Mouse (Mus musculus) T-cell, adult 2 months (primary cell): ENCODE results near the gene Fgfr1op2.
"Not testable (repeated sequence)": the region's sequence is repeated elsewhere in the genome, so short reads cannot be mapped to it uniquely, and the experiment has no call there.

Source experiments
- DNase-seq: peaks from one replicate; pipeline ENCODE4 v3.0.0; 2022; ENCODE audit warnings: low spot score

The Fgfr1op2 gene

DNA sequence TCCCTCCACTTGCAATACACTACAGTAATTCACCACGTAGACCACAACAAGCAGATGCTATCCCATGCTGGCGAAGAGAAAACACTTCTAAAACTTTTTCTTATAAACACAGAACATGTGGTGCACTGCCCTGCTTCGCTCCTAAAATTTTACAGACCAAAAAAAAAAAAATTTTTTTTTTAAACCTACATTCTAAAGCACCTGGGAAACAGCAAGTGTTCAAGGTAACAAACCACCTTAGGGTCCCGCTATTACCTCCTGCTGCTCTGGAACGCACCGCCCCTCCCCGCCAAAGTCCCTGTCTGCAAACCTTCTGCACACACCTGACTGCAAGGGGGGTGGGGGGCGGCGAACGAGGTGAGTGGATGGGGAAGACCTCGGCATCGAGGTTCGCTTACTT is at the start of gene Fgfr1op2:
Gene Fgfr1op2, plus strand, starts transcription at position 301 of the 400 bp plus-strand sequence.
- no peak for DNase-seq

DNA sequence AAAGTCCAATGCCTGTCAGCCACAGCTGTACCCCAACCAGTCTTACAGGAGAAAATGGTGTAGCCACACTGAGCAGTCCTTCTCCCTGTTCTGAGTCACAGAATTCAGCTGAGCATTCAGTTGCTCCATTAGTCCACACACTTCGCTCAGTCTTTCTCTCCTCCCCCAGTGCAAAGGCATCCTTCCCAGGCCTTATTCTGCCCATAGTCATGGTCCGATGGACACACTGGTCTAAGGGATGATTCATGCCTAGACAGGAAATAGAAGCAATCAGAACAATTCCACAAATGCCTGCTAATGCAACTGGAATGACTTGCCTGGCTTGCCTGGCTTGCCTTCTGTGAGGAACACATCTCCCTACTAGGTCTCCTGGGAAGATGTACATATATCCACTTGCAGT is 49.5 kb upstream of the Fgfr1op2 start:
- no peak for DNase-seq

DNA sequence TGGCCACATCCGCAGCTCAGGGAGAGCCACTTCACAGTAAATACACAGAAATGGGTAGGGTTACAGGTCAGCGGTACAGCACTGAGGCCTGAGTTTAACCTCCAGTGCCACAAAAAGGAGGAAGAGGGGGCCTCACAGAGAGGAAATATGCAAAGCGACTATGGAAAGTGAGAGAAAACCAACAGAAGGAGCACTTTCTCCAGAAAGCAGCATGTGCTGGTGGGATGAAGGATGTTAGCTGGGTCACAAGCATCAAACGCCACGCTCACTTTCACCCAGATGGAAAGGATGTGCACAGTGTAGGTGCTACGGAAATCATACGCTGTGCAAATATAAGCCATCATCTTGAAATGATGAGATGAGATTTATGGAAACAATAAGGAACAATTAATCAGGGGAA is 46.6 kb upstream of the Fgfr1op2 start:
- no peak for DNase-seq

DNA sequence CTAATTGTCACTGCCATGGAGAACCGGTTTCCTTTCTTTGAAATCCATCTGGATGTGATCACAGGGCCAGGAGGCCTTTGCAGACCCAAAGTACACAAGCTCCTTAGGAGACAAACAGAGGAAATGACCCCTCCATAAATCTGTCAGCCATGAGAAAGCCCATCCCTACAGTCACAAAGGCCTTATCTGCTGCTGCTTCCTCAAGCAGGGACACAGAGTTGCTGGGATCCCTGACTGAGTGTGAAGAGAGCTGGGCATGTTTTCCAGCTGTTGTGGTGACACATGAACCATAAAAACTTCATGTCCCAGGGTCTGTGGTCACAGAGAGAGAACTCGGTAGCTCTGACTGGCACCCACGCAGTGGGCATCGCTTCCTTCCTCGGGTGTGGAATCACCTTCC is 46.2 kb upstream of the Fgfr1op2 start:
- DNase-seq = peak; percentile 19

DNA sequence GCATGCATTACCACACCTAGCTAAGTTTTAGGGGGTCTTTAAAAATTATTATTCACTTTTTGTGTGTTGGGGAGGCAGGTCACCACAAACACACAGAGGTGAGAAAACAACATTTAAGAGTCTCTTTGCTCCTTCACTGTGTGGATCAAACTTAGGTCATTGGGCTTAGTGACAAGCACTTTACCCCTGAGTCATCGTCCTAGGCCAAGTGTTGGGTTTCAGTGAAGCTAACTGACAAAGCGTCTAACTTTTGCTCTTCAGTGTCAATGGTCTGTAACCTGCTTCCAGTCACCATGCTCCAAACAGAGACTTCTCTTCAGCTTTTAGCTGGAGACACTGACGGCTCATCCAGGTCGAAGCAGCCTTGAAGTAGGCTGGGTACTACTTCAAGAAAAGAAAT is 43.9 kb upstream of the Fgfr1op2 start:
- no peak for DNase-seq

DNA sequence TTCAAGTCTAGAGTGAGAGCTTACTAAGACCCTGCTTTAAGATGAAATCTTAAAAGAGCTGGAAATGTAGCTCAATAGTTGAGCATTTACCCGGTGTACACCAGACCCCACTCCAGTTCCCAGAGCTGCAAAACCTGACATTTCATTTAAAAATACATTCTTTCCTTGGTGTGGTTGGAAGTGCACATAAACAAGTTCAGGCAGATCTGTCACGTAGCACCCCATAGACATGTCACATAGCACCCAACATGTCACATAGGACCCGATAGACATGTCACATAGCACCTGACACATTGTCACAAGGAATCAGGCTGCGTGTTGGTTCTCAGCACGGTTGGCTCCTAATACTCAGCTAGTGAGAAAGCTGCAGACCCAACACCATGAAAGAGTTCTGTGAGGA is 41.5 kb upstream of the Fgfr1op2 start:
- DNase-seq = no peak

DNA sequence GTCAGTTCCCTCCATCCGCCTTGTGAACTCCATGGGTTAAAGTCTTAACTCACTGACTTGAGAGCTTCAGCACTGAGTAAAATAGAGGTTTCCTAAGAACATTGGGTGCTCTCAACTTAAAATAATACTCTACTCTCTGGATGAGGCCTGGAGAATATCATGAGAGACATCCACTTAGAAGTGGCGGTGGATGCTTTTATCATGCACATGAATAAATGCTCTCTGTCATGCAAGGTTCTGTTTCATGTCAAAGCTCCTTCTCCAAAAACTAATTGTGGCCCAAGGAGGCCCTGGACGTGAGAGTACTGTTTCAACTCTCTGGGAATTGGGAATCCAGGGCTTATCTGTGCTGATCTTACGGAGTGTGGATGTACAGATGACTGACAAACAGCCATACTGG is 39.9 kb upstream of the Fgfr1op2 start:
- no peak for DNase-seq

DNA sequence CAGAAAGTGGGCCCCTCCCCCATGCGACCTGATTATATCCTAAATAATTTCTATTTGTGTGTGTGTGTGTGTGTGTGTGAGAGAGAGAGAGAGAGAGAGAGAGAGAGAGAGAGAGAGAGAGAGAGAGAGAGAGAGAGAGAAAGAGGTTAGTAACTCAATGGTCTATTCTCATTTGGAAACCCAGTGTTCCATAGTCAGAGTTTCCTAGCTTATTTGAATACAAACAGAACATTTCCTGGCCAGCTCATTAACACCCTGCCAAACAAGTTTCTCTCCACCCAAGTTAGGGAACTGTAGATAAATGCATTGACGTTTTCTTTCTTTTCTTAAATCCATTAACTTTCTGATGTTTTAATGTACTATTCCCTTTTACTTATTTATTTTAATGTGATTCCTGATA is 38.9 kb upstream of the Fgfr1op2 start:
- DNase-seq = no peak

DNA sequence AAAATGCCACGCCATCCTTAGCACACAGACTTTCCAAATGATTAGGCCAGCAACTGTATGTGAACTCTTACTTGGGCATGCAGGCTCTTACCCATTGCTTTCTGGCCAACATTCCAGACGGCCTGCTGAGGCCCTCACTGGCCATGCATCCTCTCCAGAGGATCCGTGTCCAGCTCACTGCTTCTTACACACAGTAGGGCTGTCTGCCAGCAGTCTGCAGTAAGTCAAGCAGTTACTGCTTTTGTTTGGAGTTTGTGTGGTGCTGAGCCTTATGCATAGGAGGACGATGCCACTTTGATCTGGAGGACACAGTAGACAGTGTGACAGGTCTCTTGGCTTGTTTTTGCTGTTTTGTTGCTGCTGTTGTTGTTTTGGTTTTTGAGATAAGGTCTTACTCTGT is 38.3 kb upstream of the Fgfr1op2 start:
- no peak for DNase-seq

DNA sequence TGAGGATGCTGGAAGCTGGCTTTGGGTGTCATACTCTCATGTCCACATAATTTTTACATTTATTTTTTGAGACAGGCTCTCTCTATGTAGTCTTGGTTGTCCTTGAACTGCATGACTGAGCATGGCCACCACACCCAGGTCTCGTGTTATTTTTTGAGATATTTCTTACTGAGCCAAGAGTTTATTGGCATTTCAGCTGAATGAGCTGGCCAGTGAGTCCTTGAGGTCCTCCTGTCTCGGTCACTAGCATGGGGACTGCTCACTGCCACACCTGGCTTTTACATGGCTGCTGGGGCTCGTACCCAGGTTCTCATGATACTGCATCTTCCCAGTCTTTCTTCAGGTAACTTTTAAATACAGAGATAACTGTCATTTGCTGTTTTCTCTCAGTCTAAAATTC is 36.6 kb upstream of the Fgfr1op2 start:
- no peak for DNase-seq

DNA sequence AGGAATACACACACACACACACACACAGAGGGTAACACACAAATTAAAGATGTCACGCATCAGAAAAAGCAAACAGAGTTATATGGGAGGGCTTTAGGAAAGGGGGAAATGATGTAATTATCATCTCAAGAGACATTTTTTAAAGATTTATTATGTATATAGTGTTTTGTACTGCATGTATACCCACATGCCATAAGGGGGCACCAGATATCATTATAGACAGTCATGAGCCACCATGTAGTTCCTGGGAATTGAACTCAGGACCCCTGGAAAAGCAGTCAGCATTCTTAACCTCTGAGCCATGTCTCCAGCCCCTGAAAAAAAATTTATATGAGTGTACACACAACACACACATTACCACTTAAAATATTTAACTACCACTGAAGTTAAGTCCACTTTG is 32.4 kb upstream of the Fgfr1op2 start:
- DNase-seq = no peak

DNA sequence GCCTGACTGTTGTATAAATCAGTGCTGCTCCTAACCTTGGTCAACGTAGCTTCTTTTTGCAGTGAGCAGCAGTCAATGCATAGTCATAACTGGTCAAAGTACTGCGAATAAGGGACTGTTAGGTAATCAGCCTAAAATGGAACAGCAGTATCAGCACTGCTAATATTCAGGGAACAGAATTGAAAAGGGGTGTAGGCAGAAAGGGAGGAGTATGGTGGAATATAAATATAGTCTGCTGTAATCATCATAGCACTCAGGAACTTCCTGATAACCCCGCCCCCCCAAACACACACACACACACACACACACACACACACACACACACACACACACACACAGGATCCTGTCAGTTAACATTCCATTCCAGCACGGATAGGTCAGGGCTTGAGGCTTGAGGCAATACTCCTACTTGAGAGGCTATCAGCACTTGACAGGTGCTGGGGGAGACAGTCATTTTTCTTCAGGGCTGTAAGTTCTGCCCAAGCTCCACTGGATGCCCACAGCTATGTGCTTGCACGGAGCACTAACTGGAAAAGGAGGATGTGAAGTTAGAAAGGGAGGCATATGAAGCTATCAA is 31.6 kb upstream of the Fgfr1op2 start:
- no peak for DNase-seq

DNA sequence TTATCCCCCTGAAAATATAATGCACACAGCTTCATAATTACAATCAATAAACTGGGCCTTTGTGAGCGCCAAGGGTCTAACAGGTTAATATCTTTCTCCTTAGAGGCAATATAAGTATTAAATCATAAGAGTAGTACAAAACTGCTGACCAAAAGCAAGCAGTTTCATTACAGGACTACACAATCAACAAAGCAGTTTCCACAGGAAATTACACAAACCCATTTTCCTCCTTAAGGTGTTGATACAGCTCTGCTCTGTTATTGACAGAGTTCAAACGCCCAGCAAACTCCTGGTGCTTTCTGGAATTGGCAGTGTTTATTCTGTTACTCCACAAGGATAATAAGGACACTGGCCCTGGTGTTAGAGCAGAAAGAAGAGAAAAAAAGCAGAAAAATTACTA is 26.6 kb upstream of the Fgfr1op2 start:
- no peak for DNase-seq

DNA sequence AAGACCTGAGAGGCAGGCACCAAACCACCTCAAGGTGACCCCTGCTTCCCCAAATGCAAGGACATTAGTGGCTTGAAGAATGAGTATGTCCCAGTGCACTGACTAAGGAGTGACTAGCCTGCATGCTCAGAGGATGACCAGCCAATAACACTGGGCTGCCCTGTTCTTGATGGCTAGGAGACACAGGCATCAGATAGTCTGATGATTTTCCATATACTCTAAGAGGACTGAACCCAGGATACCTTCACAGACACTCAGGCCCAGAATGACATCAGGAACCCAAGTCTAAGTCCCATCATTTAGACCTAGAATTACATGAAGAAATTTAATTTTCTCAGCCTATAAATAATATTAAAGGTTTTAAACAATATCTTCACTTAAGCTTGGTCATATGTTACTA is 25.7 kb upstream of the Fgfr1op2 start:
- DNase-seq = no peak

DNA sequence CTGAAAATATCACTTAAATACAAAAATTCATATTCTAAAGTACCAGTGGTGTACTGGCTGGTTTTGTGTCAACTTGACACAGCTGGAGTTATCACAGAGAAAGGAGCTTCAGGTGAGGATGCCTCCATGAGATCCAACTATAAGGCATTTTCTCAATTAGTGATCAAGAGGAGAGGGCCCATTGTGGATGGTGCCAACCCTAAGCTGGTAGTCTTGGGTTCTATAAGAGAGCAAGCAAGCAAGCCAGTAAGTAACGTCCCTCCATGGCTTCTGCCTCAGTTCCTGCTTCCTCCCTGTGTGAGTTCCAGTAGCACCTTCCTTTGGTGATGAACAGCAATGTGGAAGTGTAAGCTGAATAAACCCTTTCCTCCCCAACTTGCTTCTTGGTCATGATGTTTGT is 14.5 kb upstream of the Fgfr1op2 start:
- DNase-seq = not testable (repeated sequence)

DNA sequence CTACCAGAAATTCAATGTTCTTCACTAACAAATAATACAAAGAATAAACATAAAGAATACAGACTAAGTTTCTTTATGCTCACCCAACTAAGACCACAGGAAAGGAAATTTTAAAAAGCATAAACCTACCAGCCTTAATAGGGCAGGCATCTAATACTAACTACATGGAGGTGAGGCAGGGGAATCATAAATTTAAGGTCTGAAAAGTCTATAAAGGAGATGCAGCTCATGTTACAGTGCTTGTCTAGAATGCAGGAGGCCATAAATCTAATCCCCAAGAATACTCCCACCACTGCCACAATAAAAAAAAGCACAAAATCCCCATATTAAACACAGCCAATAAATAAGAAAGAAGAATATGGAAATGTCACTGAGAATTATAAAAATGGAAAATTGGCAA is 4.9 kb upstream of the Fgfr1op2 start:
- no peak for DNase-seq

DNA sequence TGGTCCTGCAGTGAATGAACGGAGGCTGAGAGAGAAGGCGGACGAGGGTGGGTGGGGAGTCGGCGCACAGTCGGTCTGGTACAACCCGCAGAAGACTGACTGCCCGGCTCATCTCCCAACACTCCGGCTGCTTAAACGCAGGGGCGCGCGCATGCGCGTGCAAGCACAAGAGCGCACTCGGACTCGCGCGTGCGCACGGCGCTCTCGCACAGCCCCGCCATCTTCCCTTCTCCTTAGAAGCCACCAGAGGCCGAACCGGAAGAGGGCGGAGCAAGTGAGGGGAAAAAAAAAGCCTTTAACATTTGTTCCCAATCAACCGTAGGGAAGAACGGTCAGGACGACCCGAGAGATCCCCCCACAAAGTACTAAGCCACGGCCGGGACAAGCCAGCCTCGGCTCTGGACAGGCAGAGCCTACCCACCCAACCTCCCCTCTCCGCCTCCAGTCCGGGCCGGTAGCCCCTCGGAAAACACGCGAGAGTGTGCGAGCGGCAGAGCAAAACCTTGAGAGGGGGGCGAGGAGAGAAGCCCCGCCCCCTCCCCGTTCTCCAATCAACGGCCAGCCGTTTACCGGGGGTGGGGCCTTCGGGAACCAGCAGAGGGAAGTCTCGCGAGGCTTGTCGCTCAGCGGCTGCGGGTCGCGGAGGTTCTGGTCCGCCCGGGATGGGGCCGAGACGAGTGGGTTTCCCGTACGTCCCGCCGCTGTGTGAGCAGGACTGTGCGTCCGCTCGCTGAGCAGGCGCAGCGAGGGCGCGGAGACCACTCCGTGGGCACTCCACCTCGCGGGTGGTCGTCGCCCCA is 507 bp downstream of the Fgfr1op2 start, which contains the start of gene Ints13:
Gene Ints13, minus strand, starts transcription at position 526 of the 800 bp plus-strand sequence.
- peak; percentile 98 for DNase-seq

DNA sequence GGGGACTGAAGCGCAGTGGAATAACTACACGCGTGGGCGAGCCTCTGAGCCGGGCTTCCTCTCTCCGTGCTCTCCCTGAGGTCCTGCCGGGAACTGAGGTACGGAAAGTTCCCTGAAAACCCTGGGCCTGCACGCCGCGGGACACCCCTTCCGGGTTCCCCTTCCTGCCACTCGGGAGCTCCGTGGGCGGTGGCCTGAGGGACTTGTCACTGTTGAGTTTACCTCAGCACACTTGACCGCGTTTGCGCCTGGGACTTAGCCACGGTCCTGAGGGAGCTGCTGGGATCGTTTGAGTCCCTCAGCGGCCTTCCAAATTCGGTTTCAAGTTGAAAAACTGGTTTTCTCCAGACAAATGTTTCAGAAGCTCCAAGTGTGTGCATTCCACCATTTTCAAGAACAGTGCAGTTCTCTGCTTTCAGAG is 1.1 kb downstream of the Fgfr1op2 start:
- peak; percentile 64 for DNase-seq

DNA sequence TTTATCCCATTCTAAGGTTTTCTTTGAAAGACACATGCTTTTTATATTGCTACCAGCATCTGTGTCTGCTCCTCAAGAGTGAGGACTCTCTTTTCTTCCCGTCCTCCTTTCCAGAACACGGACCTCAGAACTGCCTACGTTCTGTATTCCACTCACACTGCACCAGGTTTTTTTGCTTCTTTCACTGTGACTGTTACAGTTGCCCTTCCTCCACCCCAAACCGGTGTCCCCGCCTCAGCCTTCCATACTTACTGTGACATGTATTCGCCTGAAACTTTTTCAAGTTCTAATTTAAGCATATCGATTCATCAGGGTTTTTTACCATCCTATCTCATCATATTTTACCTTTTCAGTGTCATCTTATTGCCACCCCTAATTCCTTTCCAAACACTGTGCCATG is 1.6 kb downstream of the Fgfr1op2 start:
- peak; percentile 20 for DNase-seq

DNA sequence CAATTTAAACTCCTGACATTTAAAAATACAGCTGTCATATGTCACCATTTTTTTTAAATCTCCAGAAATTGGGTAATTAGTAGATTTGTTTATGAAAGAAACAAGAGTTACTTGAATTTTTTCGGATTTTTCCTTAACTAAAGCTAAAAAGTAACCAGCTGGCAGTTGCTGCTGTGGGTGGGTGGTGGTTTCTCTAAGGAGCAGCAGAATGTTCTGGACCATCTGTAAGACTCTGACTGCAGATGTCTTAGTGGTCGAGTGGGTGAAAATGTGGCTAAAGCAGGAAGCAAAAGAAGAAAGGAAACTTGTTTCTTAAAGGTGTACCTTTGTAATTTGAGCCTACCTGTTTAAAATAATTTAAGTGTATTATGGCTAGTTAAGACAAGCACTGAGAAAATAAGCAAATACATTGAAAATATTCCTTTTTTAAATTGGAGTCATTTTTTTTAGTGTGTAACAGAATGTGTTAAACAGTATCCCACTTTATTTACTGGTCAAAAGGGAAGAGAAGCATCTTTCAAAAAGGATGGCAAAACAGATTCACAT is 3.5 kb downstream of the Fgfr1op2 start:
- no peak for DNase-seq

DNA sequence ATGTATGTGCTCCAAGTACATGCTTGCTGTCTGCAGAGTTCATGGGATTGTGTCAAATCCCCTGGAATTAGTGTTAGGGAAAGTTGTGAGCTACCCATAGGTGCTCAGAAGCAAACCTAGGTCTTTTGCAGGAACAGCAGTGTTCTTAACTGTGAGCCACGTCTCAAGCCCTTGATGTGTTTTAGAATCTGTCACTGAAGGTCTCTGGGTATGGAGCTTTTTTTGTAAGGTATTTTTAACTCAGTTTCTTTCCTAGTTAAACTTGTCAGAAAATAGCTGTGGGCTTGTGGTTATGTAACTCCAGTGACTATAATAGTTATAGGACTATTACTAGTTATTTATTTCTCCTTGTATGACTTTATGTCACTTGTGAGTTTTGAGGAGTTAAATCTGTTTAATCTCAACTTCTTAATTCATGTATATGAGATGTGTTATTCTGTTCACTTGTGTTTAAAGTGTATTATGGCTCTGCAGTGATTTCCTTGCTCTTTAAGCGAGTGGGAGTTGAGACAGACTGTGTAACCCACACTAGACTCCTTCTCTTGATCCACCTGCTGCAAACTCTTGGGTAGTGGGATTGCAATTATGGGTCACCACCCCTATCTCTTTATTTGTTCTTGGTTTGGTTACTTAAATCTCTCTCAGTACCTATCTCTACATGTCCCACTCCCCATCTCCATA is 6.5 kb downstream of the Fgfr1op2 start:
- DNase-seq = no peak

DNA sequence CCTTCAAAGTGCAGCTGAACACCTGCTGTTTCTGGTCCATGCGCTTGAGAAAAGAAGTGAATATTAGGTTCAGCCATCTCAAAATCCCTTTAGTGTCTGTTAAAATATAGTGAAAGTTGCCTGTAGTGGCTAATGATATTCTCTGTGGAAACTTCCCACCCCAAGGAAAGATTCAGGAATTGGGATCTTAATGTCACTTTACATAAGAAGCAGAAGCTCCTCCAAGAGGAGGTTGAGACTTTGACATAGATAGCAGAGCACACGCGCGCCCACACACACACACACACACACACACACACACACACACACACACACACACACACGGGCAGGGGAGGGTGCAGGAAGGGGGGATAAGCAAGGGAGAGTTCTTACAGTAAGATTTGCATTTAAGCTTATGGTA is 8.1 kb downstream of the Fgfr1op2 start:
- no peak for DNase-seq

DNA sequence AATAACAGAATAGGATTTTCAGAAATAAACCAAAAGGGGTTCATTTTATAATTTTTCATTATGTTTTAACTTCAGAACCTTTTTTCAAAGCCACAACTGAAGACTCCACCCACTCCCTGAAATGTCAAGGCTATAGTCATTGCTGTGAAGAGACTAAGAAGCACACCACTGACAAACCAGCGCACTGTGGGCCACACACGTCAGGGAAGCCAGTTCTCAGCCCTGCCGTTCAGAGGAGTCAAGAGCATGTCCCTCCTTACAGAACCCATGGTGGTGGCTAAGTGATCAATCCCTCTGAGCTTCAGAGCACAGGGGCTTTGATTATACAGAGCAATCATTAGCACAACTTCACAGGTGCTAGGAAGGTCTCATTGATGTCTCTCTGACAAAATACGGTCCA is 25.6 kb downstream of the Fgfr1op2 start:
- no peak for DNase-seq
